Mouse (Mus musculus): ENCODE data around the gene Nfkbia.

GRCm38 (mm10) chr12:55463087-55463486 lies 29.4 kb downstream of the Nfkbia start:
- TF ChIP-seq CTCF (IDR thresholded peaks at IDR 0.05; ENCODE audit: low read depth) (no peak), EP300 (optimal IDR thresholded peaks at IDR 0.05) (no peak)
